Mouse (Mus musculus): ENCODE data around the gene Ppp4r3a. TPM values are rescaled to one million over a fixed set of nuclear protein-coding genes. Genes with fewer than 3 reads are reported as not detected.

Ppp4r3a gene
- total RNA-seq (2023): 100 to 1,000 TPM; 164 to 172 TPM

DNA sequence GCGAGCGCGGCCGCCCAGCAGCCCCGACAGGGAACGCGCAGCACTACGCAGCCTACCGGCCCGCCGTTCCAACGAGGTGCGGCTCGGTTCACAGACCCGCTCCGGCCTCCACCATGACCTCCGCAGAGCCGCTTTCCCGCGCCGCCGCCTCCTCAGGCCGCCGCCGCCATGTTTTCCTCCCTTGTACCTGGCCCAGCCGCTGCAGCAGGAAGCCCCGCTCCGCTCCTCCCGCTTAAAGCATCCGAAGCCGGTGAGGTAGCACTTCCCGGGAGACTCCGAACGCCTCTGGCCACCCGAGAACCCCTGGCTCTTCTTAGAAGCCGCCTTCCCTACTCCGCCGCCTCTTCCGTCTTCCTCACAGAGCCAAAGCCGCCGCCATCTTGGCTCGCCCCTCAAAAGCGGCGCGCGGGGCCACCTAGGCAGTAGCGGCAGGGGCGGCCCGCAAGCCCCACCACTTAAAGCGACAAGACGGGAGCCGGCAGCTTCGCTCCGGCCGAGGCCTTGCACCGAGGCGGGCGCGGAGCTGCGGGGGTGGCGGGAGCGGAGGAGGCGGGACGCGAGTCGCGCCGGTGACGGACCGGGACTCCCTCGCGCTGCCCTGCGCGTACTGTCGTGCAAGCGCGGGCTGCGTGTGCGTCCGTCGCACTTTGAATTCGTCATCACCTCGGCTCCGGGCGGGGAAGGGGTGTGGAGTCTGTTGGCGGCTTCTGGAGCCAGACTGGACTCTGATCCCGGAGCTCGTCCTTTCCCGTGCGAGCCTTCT lies at the start of gene Ppp4r3a:
Gene Ppp4r3a (minus strand): TSS at position 627 of the 763 bp plus-strand sequence.

DNA sequence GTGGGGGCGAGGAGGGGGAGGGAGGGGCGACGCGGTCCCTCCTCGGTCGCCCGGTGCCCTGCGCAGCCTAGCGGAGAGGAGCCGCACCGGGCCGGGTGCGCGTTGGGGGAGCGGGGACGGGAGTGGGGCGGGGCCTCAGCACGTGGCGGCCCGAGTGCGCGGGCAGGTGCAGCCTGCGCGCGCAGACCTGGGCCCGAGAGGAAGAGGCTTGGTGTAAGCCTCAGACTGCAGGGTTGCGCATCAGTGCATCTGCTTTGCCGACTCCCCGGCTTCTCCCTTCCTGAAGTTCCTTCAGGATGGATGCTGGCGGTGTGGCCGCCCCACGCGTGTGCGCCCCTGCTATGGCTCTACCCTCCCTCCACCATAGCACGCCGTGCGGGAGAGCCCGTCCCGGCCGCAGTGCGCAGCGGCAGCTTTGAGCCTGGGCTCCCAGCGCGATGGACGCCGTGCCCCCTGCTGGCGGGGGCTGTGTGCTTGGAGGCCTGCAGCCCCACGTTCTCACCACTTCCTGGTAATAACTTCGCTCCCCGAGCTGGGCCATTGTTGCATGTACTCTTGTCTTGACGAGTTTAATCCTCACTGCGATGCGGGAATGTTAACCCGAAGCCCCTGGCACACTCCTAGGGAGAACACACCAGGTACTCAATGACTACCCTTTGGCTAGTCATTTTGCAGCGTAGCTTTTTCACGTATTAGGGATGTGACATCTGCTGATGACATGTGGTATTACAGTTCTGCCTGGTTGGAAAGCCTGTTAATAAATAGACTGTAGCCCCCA lies 54.4 kb downstream of the Ppp4r3a start, which contains the start of gene Ccdc88c:
Gene Ccdc88c (minus strand): TSS at position 103 of the 778 bp plus-strand sequence.

Other genes starting within 250 kb of the Ppp4r3a start
- gene Gpr68, start 175.5 kb downstream of the Ppp4r3a start, total RNA-seq (2023): 1 to 10 TPM; 2.4 to 3.5 TPM
- gene Ccdc88c, start 54.6 kb downstream of the Ppp4r3a start, total RNA-seq (2023): 100 to 1,000 TPM; 248 to 282 TPM

Measured in B cell, adult 67 days (primary cell).